Mouse (Mus musculus) heart, embryonic 14.5 days (tissue): ENCODE results near the gene Fads6. TPM values are rescaled to one million over a fixed set of nuclear protein-coding genes. Genes with fewer than 3 reads are reported as not detected.

Source experiments
- ATAC-seq: fragments of 200-750 bp; cut with Nextera tagmentation; 2 replicates; pipeline ENCODE4 v1.8.0; 2017; ENCODE audit warnings: low read depth, moderate TSS enrichment; ENCODE audit not compliant: insufficient number of reproducible peaks, insufficient read depth, low FRiP score
- H3K27ac ChIP-seq, 2 experiments: fragments of 200-500 bp in 1 of 2; fragments of 300-500 bp in 1 of 2; sonication (generic) in 1 of 2; replicated peaks in 1 of 2; 2 replicates each; pipeline ENCODE4 v1.5.1; 2012 to 2014; ENCODE audit warnings: low read depth in 2 of 2, low read length in 2 of 2, control low read depth in 1 of 2, mild to moderate bottlenecking in 1 of 2, mixed read lengths in 1 of 2; ENCODE audit not compliant: control insufficient read depth in 1 of 2, insufficient read depth in 1 of 2
- H3K27me3 ChIP-seq: fragments of 300-500 bp; sonication (generic); 2 replicates; pipeline ENCODE4 v1.6.1; 2014; ENCODE audit warnings: mild to moderate bottlenecking, low read length, control low read depth; ENCODE audit not compliant: control insufficient read depth, insufficient read depth
- H3K36me3 ChIP-seq: fragments of 300-500 bp; sonication (generic); 2 replicates; pipeline ENCODE4 v1.6.1; 2014; ENCODE audit warnings: mild to moderate bottlenecking, control low read depth, low read length, mixed read lengths; ENCODE audit not compliant: control insufficient read depth, insufficient read depth
- H3K4me1 ChIP-seq, 2 experiments: fragments of 200-500 bp in 1 of 2; fragments of 300-500 bp in 1 of 2; sonication (generic) in 1 of 2; 2 replicates each; pipeline ENCODE4 v1.6.1; 2012 to 2014; ENCODE audit warnings: low read length in 2 of 2, control low read depth in 1 of 2, mixed read lengths in 1 of 2; ENCODE audit not compliant: control insufficient read depth in 2 of 2, insufficient read depth in 2 of 2
- H3K4me2 ChIP-seq: fragments of 300-500 bp; sonication (generic); 2 replicates; pipeline ENCODE4 v1.6.1; 2014; ENCODE audit warnings: mild to moderate bottlenecking, low read length
- H3K4me3 ChIP-seq, 2 experiments: fragments of 200-500 bp in 1 of 2; fragments of 300-500 bp in 1 of 2; sonication (generic) in 1 of 2; 2 replicates each; pipeline ENCODE4 v1.5.1; 2012 to 2014; ENCODE audit warnings: low read length in 2 of 2, mild to moderate bottlenecking in 2 of 2, control low read depth in 1 of 2, low read depth in 1 of 2, moderate library complexity in 1 of 2; ENCODE audit not compliant: control insufficient read depth in 1 of 2, insufficient read depth in 1 of 2
- H3K9ac ChIP-seq: fragments of 300-500 bp; sonication (generic); 2 replicates; pipeline ENCODE4 v1.6.1; 2014; ENCODE audit warnings: mild to moderate bottlenecking, low read length
- H3K9me3 ChIP-seq: fragments of 300-500 bp; sonication (generic); 2 replicates; pipeline ENCODE4 v1.6.1; 2016; ENCODE audit warnings: low read length, control low read depth; ENCODE audit not compliant: control insufficient read depth
- WGBS: fragments of 180-500 bp; shearing (Covaris S2); extraction: QIAGEN DNeasy Blood & Tissue Kit; methylation state at CpG from one replicate; pipeline ENCODE4 v1.1.7; 2014; 5-methylcytosine and 5-hydroxymethylcytosine counted together
- polyA plus RNA-seq: library from polyadenylated mRNA; unstranded; fragments of >200 nt; fragmentation: Nextera tagmentation; extraction: Ambion mirVana; gene quantifications from 2 replicates; pipeline ENCODE4 v1.2.1, GENCODE M21; 2014

Gene Fads6
- polyA plus RNA-seq, 1 experiment from 2014 or later: 1.2 TPM

DNA sequence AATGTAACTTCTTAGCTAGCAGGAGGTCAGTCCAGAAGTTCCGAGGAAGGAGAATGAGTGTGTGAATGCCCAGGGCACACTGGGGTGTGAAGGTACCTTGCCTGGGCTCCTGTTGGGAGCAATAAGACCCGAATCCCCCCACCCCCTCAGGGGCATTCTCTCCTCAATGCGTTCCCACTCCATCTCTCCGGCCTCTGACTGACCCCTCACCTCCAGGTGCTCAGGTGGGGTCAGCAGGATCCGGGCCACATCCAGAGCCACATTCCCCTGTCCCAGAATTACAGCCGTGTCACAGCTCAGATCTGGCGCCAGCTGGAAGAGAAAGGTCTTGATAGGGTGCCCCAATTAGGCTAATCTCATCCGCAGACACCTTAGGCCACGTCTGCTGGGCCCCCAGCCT, 26.4 kb downstream of the Fads6 start:
- Histone ChIP-seq H3K9me3 (no peaks in the 10 kb centered on the region), H3K27me3 (peaks cover 33% of the 10 kb centered on the region), H3K9ac (no peak overlapping the region), H3K4me1 (peaks cover 12 to 13% of the 10 kb centered on the region in 2 experiments), H3K4me2 (no peak overlapping the region), H3K36me3 (peaks cover 15% of the 10 kb centered on the region; the same call in 1 of the 2 replicates), H3K27ac (no peak overlapping the region), H3K4me3 (no peak overlapping the region)
- 77% methylated on average over 9 of the region's 9 CpGs for WGBS
- ATAC-seq: no peak

DNA sequence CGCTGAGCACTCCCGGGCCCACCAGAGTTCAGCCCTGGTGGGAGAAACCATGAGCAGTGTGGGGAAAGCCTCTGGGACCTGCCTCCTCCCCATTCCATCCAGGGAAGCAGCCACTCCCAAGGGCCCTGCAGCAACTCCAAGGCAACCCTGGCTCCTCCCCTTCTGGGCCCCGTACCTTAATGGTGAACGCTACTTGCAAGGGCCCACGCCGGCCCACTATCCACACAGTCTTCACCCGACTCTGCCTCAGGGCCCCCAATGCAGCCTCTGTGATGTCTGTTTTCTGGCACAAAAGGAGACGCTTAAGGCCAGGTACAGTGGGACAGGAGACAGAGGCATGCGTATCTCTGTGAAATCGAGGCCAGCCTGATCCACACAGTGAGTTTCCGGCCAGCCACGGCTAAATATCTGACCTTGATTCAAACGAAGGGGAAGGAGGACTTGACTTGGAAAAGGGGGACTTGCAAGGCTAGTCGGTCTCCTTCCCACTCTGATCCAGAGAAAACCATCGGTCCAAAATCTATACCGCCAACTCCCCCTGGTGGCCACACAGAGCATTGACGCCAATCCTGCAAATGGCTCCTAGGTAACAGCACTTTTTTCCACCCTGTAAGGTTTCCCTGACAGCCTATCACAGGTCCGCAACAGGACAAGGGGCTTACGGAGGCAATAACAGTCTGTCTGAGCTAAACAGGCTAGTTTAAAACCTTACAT, 27.2 kb downstream of the Fads6 start:
- H3K4me3 ChIP-seq: no peak overlapping the region
- no peak overlapping the region for H3K9ac ChIP-seq
- H3K36me3 ChIP-seq: peaks cover 15% of the 10 kb centered on the region; the same call in 1 of the 2 replicates
- 26% methylated on average over 19 of the region's 19 CpGs for WGBS
- H3K27me3 ChIP-seq: peaks cover 41% of the 10 kb centered on the region
- no peak overlapping the region for H3K27ac ChIP-seq
- ATAC-seq: no peak
- H3K4me2 ChIP-seq: no peak overlapping the region
- no peaks in the 10 kb centered on the region for H3K9me3 ChIP-seq
- peaks cover 7 to 18% of the 10 kb centered on the region in 2 experiments for H3K4me1 ChIP-seq

DNA sequence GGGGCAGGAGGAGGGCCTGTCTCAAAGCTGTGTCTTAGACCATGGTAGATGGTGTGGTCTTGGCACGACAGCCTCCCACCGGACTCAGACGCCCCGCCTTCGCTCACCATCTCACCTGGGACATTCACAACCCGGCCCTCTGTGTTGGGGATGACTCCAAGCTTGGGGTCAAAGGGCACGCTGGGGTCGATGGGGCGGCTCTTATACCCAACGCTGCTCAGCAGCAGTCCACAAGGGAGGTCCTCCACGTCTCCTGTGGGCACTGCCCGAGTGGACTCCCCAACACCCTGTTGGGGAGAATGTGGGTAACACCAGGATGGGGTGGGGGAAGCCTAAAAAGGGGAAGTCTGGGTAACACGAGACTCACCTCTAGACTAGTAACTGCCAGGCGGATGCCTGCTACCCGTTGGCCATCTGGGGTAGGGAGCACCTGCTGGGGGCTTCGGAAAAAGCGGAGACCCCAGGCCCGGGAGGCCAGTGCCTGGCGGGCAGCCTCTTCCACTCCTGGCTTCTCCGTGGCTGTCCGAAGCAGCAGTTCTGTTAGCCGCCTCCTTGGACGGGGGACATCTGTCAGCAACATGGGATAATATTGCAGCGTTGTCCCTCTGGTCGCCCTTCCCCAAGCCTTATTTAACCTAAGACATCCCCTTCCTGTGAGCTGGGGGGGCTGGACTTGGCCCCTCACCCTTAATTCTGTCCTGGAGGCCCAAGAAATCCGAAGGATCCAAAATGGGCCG, 28.0 kb downstream of the Fads6 start:
- peaks cover 49% of the 10 kb centered on the region for H3K27me3 ChIP-seq
- peaks cover 10 to 21% of the 10 kb centered on the region in 2 experiments for H3K4me1 ChIP-seq
- no peak overlapping the region for H3K4me2 ChIP-seq
- H3K9me3 ChIP-seq: no peaks in the 10 kb centered on the region
- WGBS: 89% methylated on average over 27 of the region's 27 CpGs
- peaks cover 15% of the 10 kb centered on the region; the same call in 1 of the 2 replicates for H3K36me3 ChIP-seq
- no peak overlapping the region for H3K9ac ChIP-seq
- no peak overlapping the region for H3K27ac ChIP-seq
- no peak overlapping the region for H3K4me3 ChIP-seq
- ATAC-seq: no peak

DNA sequence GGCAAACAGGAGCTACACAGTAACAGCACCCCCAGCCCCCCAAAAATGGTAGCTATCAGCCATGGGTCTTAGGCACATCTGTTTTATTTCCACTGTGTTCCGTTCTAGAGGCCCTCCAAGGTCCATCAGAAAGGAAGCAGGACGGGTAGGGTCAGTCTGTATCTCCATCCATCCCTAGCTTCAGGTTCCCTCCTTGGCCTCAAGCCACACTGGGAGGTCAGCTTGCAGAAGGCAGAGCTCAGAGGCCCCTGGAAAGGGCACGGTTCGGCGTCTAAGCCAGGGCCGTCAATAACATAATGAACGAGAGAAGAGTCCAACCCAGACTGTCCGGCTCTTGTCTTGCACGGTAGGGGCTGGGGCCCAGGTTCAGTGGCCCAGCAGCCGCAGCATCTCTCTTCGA, 29.5 kb downstream of the Fads6 start:
- Histone ChIP-seq H3K4me1 (peaks cover 10 to 21% of the 10 kb centered on the region in 2 experiments), H3K27ac (no peak overlapping the region), H3K9ac (no peak overlapping the region), H3K4me3 (no peak overlapping the region), H3K9me3 (no peaks in the 10 kb centered on the region), H3K4me2 (no peak overlapping the region), H3K36me3 (peaks cover 15% of the 10 kb centered on the region; the same call in 1 of the 2 replicates), H3K27me3 (peaks cover 63% of the 10 kb centered on the region)
- WGBS: 79% methylated on average over 11 of the region's 11 CpGs
- no peak for ATAC-seq

DNA sequence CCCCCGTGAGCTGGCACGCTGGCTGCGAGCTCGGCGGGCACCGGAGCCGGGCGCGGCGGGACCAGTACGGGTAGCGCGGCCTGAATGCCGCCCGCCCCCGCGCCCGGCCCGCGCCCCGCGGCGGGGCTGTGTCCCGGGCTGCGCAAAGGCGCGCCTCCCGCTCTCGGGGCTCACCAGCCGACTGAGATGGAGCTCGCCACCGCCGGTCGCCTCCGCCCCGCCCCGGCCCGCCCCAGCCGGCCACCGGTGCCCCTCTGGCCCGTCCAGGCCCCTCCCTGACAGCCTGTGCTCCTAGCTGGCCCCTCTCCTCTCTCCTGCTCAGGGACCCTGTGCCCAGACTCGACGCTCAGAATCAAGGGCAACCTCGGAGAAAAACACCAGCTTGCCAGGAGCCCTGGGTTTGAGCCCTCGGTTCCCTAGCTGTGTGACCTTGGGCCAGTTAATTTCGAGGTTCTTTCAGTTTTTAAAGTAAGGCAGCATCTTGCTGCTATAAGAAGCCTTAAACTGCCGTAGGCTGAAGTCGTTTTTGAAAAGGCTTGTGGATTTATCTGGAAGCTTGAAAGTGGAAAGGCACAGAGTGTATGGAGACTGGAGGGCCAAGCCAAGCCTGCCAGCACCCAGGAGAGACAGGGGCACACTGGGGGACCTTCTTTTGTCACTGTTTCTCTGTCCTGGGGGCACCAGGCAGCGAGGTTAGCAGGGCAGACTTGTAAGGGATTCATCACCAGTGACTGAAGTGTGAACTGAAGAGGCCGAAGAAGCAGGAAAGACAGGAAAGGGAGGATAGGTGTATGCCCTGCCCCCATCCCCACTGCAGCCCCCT, 30.2 kb downstream of the Fads6 start, which contains the start of gene Grin2c:
TSS of gene Grin2c (minus strand) at position 183 of the 823 bp plus-strand sequence.
- peak within 1 kb of the TSS; percentile 28 to 46 for H3K4me3 ChIP-seq
- H3K27me3 ChIP-seq: peaks cover 70% of the 10 kb centered on the region
- ATAC-seq: no peak
- no peaks in the 10 kb centered on the region for H3K9me3 ChIP-seq
- H3K4me2 ChIP-seq: peak within 1 kb of the TSS; percentile 84
- 7% methylated on average over 49 of the region's 50 CpGs for WGBS
- no peak within 1 kb of the TSS for H3K27ac ChIP-seq
- H3K36me3 ChIP-seq: peaks cover 15% of the 10 kb centered on the region; the same call in 1 of the 2 replicates
- H3K4me1 ChIP-seq: peaks cover 11 to 21% of the 10 kb centered on the region in 2 experiments
- H3K9ac ChIP-seq: peak within 1 kb of the TSS; percentile 61

DNA sequence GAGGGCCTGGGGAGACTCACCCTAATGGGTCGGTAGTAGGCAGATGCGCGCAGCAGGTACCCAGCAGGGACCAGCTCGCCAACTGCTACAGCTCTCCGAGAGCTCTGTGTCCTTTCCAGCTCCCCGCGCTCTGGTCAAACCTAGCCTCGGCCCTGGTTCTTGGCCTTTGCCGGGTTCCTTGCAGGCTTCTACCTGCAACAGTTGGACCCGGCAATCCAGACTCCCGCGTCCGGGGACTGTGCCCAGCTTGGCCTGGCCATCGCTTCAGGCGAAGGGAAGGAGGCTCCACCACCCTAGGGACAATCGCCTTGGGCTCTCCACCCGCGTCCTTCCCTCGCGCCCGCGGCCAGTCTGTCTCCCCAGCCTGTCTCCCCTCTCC, 31.1 kb downstream of the Fads6 start:
- H3K27me3 ChIP-seq: peaks cover 79% of the 10 kb centered on the region
- ATAC-seq: 0 out of 2 replicates have a peak, but pooled peaks have one; percentile 9
- 4% methylated on average over 22 of the region's 22 CpGs for WGBS
- peak overlapping the region; percentile 28 to 46 for H3K4me3 ChIP-seq
- H3K4me2 ChIP-seq: peak overlapping the region; percentile 84
- H3K9me3 ChIP-seq: no peaks in the 10 kb centered on the region
- H3K4me1 ChIP-seq: peaks cover 11 to 21% of the 10 kb centered on the region in 2 experiments
- no peak overlapping the region for H3K27ac ChIP-seq
- peak overlapping the region; percentile 61 for H3K9ac ChIP-seq
- H3K36me3 ChIP-seq: peaks cover 12% of the 10 kb centered on the region; the same call in 1 of the 2 replicates

DNA sequence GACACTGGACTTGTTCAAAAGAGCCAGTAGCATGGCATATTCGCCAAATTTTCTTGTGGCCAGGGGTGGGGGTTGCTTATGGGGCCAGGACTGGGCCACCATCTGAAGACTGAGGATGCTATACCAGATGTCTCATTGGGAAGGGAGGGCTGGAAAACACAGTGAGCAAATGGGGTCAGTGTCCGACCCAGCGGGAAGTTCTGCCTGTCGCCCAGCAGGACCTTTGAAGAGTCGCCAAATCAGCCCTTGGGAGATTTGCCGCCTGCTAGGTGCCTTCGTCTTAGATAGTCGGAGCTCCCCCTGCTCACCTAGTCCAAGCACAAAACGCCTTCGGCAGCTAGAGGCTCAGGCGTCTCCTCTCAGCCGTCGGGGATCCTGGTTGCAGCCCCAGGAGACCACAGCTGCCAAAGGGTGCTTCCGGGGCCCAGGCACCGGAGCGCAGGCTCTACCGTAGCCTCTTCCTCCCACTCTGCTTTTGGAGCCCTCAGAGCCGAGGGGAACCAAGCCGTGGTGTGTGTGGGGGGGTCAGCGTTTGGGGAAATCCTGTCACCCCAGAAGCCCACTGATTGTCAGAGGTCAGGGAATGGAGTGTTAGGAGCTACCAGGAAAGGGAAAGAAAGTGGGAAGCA, 31.6 kb downstream of the Fads6 start:
- peak overlapping the region in 1 of 2 experiments; percentile 46; a peak in 1 of 4 replicates for H3K4me3 ChIP-seq
- no peak overlapping the region for H3K27ac ChIP-seq
- peaks cover 11 to 21% of the 10 kb centered on the region in 2 experiments for H3K4me1 ChIP-seq
- H3K4me2 ChIP-seq: peak overlapping the region; percentile 84
- no peak overlapping the region for H3K9ac ChIP-seq
- H3K36me3 ChIP-seq: peaks cover 8% of the 10 kb centered on the region; the same call in 1 of the 2 replicates
- H3K27me3 ChIP-seq: peaks cover 84% of the 10 kb centered on the region
- H3K9me3 ChIP-seq: no peaks in the 10 kb centered on the region
- no peak for ATAC-seq
- WGBS: 3% methylated on average over 20 of the region's 20 CpGs
